Mouse (Mus musculus) ES-E14 (cell line): ENCODE measurements around the gene Ccdc148. TPM values are rescaled to one million over a fixed set of nuclear protein-coding genes. Genes with fewer than 3 reads are reported as not detected.

ENCODE experiments used
- DNase-seq: peaks from one replicate; pipeline ENCODE4 v3.0.0-alpha.2; 2013; ENCODE audit warnings: low read depth, low spot score
- H3K27ac ChIP-seq: 2 replicates; pipeline ENCODE4 v1.5.1; 2012; ENCODE audit warnings: low read depth, mild to moderate bottlenecking, low read length, moderate library complexity, mixed read lengths; ENCODE audit not compliant: poor library complexity, insufficient read depth, severe bottlenecking
- H3K36me3 ChIP-seq: 2 replicates; pipeline ENCODE4 v1.6.1; 2012; ENCODE audit warnings: mild to moderate bottlenecking, low read length, moderate library complexity, mixed read lengths; ENCODE audit not compliant: control insufficient read depth, poor library complexity, insufficient read depth, severe bottlenecking
- H3K4me1 ChIP-seq, 2 experiments: fragments of 150-350 bp in 1 of 2; sonication (generic) in 1 of 2; 2 replicates each; pipeline ENCODE4 v1.6.1; 2012; ENCODE audit warnings: low read length in 2 of 2, mild to moderate bottlenecking in 1 of 2, mixed read lengths in 1 of 2; ENCODE audit not compliant: control insufficient read depth in 2 of 2, insufficient read depth in 2 of 2, poor library complexity in 1 of 2
- H3K4me3 ChIP-seq, 2 experiments: fragments of 150-350 bp in 1 of 2; sonication (generic) in 1 of 2; 2 replicates each; pipeline ENCODE4 v1.5.1; 2012; ENCODE audit warnings: low read length in 2 of 2, low read depth in 1 of 2, mild to moderate bottlenecking in 1 of 2, mixed read lengths in 1 of 2; ENCODE audit not compliant: insufficient read depth in 1 of 2, poor library complexity in 1 of 2, severe bottlenecking in 1 of 2
- H3K9ac ChIP-seq: 2 replicates; pipeline ENCODE4 v1.6.1; 2012; ENCODE audit warnings: low read depth, mild to moderate bottlenecking, low read length, mixed read lengths; ENCODE audit not compliant: poor library complexity, insufficient read depth, severe bottlenecking
- H3K9me3 ChIP-seq: fragments of 150-350 bp; sonication (generic); 2 replicates; pipeline ENCODE4 v1.6.1; 2012; ENCODE audit warnings: low read depth, mild to moderate bottlenecking, low read length; ENCODE audit not compliant: control insufficient read depth, insufficient read depth
- CHD2 ChIP-seq: IDR thresholded peaks from 2 replicates; pipeline ENCODE4 v1.6.1; 2014; ENCODE audit warnings: mild to moderate bottlenecking, low read depth, low read length, inconsistent platforms
- HCFC1 ChIP-seq: IDR thresholded peaks from 2 replicates; pipeline ENCODE4 v1.6.1; 2012; ENCODE audit warnings: low read length, inconsistent platforms, borderline replicate concordance; ENCODE audit not compliant: insufficient read depth
- MAFK ChIP-seq: IDR thresholded peaks from 2 replicates; pipeline ENCODE4 v1.6.1; 2014; ENCODE audit warnings: mild to moderate bottlenecking, low read depth, low read length, inconsistent platforms; ENCODE audit not compliant: insufficient read depth
- ZC3H11A ChIP-seq: IDR thresholded peaks from 2 replicates; pipeline ENCODE4 v1.6.1; 2012; ENCODE audit warnings: low read depth, mild to moderate bottlenecking, inconsistent platforms, low read length, borderline replicate concordance
- ZNF384 ChIP-seq: IDR thresholded peaks from 2 replicates; pipeline ENCODE4 v1.6.1; 2012; ENCODE audit warnings: low read depth, low read length, inconsistent platforms
- in situ Hi-C, 2 experiments: fragments of 600-800 bp; cut with MboI; formaldehyde crosslinking; loops; one replicate each; pipeline ENCODE4 v1.15.1; 2025; ENCODE audit warnings: low sequenced_read_pairs in 2 of 2, inconsistent platforms in 1 of 2; ENCODE audit not compliant: unreplicated experiment in 2 of 2
- total RNA-seq: library from RNA; depleted of rRNA; stranded (reverse); fragments of 300-350 nt; gene quantifications from 2 replicates; pipeline ENCODE4 v1.2.3, GENCODE M21; 2012

Gene Ccdc148
- total RNA-seq, 1 experiment, result 0.27 TPM

GRCm38 (mm10) chr2:59178960-59179359 lies 18.5 kb upstream of the Ccdc148 start:
- TF ChIP-seq ZC3H11A, result no peak
- no peak for TF ChIP-seq ZNF384
- no peak for TF ChIP-seq HCFC1
- no peak for TF ChIP-seq MAFK
- TF ChIP-seq CHD2, result no peak
- no peak overlapping the region for H3K27ac ChIP-seq

GRCm38 (mm10) chr2:59178191-59178590 lies 17.7 kb upstream of the Ccdc148 start:
- DNase-seq, result no peak
- in situ Hi-C loops, result no loop called here
- H3K4me3 ChIP-seq, result no peak overlapping the region

More at GRCm38 (mm10) chr2:59178960-59179359, 18.5 kb upstream of the Ccdc148 start:
- H3K9ac ChIP-seq, result no peak overlapping the region
- in situ Hi-C loops, result no loop called here
- no peak overlapping the region for H3K4me3 ChIP-seq
- H3K9me3 ChIP-seq, result no peaks in the 10 kb centered on the region
- no peaks in the 10 kb centered on the region; the same call in 1 of the 2 replicates for H3K36me3 ChIP-seq
- H3K4me1 ChIP-seq, result peaks cover 13 to 27% of the 10 kb centered on the region in 2 experiments
- no peak for DNase-seq

GRCm38 (mm10) chr2:59175926-59176325 lies 15.4 kb upstream of the Ccdc148 start:
- no peak for DNase-seq
- in situ Hi-C loops, result no loop called here
- no peak overlapping the region for H3K4me3 ChIP-seq
- no peak overlapping the region for H3K9ac ChIP-seq
- no peaks in the 10 kb centered on the region for H3K36me3 ChIP-seq
- TF ChIP-seq MAFK, result no peak
- TF ChIP-seq CHD2, result no peak
- no peak for TF ChIP-seq ZC3H11A
- TF ChIP-seq ZNF384, result no peak
- no peak for TF ChIP-seq HCFC1
- H3K27ac ChIP-seq, result no peak overlapping the region
- no peaks in the 10 kb centered on the region for H3K9me3 ChIP-seq
- H3K4me1 ChIP-seq, result peaks cover 16 to 27% of the 10 kb centered on the region in 2 experiments

More at GRCm38 (mm10) chr2:59178191-59178590, 17.7 kb upstream of the Ccdc148 start:
- no peaks in the 10 kb centered on the region; the same call in 1 of the 2 replicates for H3K36me3 ChIP-seq
- no peak overlapping the region for H3K27ac ChIP-seq
- TF ChIP-seq CHD2 (no peak), MAFK (no peak), HCFC1 (no peak), ZC3H11A (no peak), ZNF384 (no peak)
- H3K9me3 ChIP-seq, result no peaks in the 10 kb centered on the region
- peaks cover 13 to 27% of the 10 kb centered on the region in 2 experiments for H3K4me1 ChIP-seq
- H3K9ac ChIP-seq, result no peak overlapping the region

- in situ Hi-C loops, result no loop called here
- no peak for TF ChIP-seq HCFC1
- TF ChIP-seq ZNF384, result no peak
- no peak for TF ChIP-seq MAFK
- no peak for TF ChIP-seq ZC3H11A
- no peak for TF ChIP-seq CHD2
Measured at GRCm38 (mm10) chr2:59171533-59171932, 11.1 kb upstream of the Ccdc148 start.

GRCm38 (mm10) chr2:59170593-59170992 lies 10.1 kb upstream of the Ccdc148 start:
- no peak for TF ChIP-seq CHD2
- no peak for TF ChIP-seq MAFK
- no peak for TF ChIP-seq ZC3H11A
- no peak for TF ChIP-seq HCFC1
- no peak for TF ChIP-seq ZNF384
- in situ Hi-C loops, result no loop called here
- H3K9ac ChIP-seq, result no peak overlapping the region
- no peak for DNase-seq
- peaks cover 2 to 21% of the 10 kb centered on the region in 2 experiments; a peak in 3 of 4 replicates for H3K4me1 ChIP-seq
- no peak overlapping the region for H3K4me3 ChIP-seq
- no peaks in the 10 kb centered on the region for H3K36me3 ChIP-seq
- no peaks in the 10 kb centered on the region for H3K9me3 ChIP-seq
- H3K27ac ChIP-seq, result peak overlapping the region; percentile 44; the same call in 1 of the 2 replicates

More at GRCm38 (mm10) chr2:59171533-59171932, 11.1 kb upstream of the Ccdc148 start:
- peaks cover 4 to 23% of the 10 kb centered on the region in 2 experiments; a peak in 3 of 4 replicates for H3K4me1 ChIP-seq
- no peaks in the 10 kb centered on the region for H3K36me3 ChIP-seq
- no peak overlapping the region; the same call in 1 of the 2 replicates for H3K9ac ChIP-seq
- DNase-seq, result no peak
- H3K9me3 ChIP-seq, result no peaks in the 10 kb centered on the region
- H3K4me3 ChIP-seq, result no peak overlapping the region
- H3K27ac ChIP-seq, result peak overlapping the region; percentile 57; the same call in 1 of the 2 replicates
